Mouse (Mus musculus): ENCODE results near the gene Kif21a.

Kif21a gene

DNA sequence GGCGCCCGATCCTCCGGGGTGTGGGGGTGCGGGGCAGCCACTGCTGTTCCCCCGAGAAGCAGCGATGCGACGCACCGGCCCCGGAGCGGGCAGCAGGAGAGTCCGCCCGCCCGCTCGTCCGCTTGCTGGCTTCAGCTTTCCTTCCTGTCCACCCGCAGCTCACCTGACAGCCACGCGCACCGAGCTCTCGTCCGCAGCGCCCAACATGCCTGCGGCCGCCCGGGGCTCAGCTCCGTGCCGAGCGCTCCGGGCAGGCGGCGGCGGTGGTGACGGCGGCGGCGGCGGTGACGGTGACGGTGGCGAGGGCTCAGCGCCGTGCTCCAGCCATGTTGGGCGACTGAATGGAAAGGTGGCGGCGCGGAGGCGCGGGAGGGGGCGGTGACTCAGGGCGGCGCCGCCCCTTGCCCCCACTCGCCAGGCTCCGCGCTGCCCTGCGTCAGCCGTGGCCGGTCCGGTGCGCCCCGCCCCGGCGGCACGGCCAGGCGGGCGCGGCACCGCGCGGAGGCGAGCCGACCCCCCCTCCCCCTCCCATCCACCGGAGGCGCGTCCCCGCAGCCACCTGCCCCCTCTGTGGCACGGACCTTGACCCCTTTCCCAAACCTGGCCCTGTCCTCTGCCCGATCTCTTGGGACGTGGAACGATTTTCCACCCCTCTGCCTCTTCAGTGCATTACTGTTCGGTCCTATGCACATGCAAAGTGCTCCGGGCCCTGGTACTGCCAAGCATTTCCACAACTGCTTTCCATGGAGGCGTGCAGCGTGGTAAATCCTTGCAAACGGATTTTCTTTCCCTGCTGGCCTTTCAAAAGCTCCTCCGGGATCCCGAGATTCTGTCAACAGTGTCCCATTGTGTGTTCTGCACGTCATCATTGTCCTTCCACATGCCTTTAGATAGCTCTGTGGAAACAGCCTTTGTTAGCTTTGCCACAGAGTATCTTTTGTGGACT lies at the start of gene Kif21a:
TSS of gene Kif21a (minus strand) at position 453 of the 946 bp plus-strand sequence.
- ChIA-PET CTCF (no interaction called here), POLR2A (interaction anchor here in 3 of 4 experiments (0.7 to 0.9 kb wide), 3 partner anchors 9 to 21 kb away, joined by 3 read pairs; no protein-coding TSS in a partner anchor)

DNA sequence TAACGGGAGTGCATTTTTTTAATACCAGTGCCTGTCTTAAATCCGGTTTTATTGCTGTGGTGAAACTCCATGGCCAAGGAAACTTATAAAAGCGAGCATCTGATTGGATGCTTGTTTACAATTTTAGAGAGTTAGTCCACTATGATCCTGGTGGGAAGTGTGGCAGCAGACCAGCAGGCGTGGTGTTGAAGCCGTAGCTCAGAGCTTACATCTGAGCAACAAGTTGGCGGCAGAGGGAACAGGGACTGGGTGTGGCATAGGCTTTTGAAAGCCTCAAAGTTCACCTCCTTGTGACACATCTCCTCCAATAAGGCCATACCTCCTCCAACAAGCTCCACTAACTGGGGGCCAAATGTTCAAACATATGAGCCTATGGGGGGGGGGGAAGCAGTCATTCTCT lies 46.9 kb upstream of the Kif21a start:
- ChIA-PET CTCF (no interaction called here), POLR2A (interaction anchor here in 1 of 4 experiments (0.7 kb wide), 1 partner anchor 171 kb away, joined by 3 read pairs; no protein-coding TSS in a partner anchor)

DNA sequence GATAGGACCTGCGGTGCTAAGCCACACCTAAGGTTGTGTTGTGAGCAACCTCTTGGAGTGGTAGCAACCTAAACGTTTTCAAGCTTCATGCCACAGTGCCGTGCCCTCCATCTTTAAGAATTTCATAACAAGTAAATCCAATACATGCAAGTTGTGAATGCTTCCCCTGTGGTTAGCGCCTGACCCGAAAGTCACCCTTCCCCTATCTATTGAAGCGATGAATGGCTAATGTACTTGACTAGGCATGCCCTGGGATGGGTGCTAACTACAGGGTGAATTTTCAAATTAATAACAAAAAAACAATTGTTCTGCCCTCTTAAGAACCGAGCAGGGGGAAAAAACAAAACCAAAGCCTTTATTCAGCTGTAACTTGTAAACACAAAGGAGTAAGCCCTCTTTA lies 39.7 kb upstream of the Kif21a start:
- ChIA-PET POLR2A (no interaction called here), CTCF (no interaction called here)

GRCm38 (mm10) chr15:91088071-91088470 lies 38.3 kb upstream of the Kif21a start:
- POLR2A ChIA-PET: interaction anchor here in 1 of 4 experiments (0.5 kb wide), 1 partner anchor 79 kb away, joined by 3 read pairs; no protein-coding TSS in a partner anchor

DNA sequence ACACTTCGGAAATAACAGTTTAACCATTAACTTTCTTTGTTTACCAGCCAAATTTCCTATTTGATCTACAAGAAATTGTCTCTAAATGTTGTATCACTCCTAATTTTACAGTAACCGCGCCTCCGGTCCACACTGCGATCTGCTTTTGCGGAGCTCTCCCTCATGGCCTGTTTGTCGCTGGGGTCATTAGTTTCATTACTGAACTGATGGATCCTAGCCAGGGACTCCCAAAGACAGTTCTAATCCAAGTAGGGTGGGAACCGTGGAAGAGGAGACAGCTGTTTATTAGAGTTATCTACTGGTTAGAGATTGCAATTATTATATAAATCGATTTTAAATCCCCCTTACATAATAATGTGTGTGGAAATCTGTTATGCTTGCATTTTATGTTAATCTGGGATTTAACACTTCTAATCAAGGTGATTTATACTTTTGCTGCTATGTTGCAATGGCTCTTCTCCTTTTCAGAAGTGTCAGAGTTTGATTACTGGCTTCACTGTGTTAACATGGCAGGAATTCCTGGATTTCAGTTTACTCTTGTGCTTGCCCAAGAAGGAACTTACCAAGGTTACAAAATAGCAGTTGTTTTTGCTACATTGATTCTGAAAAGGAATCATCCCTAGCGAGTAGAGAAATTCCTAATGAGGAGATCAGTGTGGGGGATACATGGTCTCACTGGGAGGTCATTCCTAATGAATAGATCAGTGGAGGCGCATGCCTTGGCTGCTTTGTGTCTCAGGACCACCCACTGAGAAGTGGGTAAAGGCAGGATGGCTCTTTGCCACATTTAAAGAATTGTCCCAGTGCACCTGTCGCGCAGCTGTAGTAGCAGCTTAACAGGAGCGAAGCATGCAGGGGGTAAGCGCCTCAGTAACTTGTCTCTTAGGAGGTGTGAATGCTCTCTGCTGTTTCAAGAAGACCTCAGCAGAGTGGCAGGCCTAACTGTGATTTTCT lies 28.0 kb upstream of the Kif21a start:
- ChIA-PET POLR2A (interaction anchor here in 1 of 4 experiments (0.7 kb wide), 1 partner anchor 27 kb away, joined by 3 read pairs; no protein-coding TSS in a partner anchor), CTCF (no interaction called here)

More at GRCm38 (mm10) chr15:91088071-91088470, 38.3 kb upstream of the Kif21a start:
- CTCF ChIA-PET: no interaction called here

DNA sequence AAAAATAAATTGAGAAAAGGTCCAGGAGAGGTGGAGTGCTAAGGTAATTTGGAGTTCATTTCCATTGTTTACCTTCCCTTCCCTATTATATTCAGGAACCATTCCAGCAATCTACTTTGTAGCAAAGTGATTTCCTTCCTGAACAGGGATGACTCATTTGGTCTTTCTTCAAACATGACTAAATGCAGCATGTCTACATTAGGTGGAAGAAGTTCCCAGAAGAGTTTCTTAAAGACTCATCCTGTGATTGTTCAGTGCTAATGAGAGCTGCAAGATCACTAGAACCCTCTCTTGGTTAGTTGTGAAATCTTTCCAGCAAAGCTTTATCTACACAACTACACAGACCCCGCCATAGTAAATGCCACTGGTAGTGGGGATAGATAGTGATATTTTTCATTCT lies 22.7 kb upstream of the Kif21a start:
- POLR2A ChIA-PET: no interaction called here
- CTCF ChIA-PET: no interaction called here

DNA sequence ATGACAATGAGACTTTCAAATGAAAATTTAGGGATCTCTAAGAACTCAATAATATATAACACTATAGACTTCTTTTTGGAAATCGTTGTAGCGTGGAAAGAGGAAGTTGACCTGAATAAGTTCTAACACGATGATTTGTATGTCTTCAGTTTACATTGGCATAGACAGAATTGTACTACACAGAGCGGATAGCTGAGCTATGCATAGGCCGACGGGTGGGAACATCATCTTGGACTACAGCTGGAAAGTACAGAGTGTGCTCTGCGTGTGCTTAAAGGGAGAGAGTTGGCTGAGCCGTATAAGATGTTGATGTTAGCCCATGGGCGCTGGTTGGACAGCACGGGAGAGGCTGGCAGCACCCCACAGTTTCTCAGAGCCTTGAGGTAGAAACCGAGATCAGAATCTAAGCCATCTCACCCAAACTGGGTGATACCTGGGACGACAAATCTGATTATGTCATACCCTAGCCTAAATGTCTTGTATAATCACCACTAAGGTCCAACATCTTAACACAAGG lies 14.6 kb upstream of the Kif21a start:
- ChIA-PET POLR2A (interaction anchor here in 1 of 4 experiments (0.5 kb wide), 1 partner anchor 547 kb away, joined by 4 read pairs; no protein-coding TSS in a partner anchor), CTCF (interaction anchor here in 1 of 4 experiments (0.5 kb wide), 1 partner anchor 283 kb away, joined by 4 read pairs; no protein-coding TSS in a partner anchor)

- POLR2A ChIA-PET: interaction anchor here in 1 of 4 experiments (0.5 kb wide), 1 partner anchor 547 kb away, joined by 4 read pairs; no protein-coding TSS in a partner anchor
- CTCF ChIA-PET: interaction anchor here in 1 of 4 experiments (0.5 kb wide), 1 partner anchor 282 kb away, joined by 4 read pairs; no protein-coding TSS in a partner anchor
Measured at GRCm38 (mm10) chr15:91063845-91064244, 14.1 kb upstream of the Kif21a start.

DNA sequence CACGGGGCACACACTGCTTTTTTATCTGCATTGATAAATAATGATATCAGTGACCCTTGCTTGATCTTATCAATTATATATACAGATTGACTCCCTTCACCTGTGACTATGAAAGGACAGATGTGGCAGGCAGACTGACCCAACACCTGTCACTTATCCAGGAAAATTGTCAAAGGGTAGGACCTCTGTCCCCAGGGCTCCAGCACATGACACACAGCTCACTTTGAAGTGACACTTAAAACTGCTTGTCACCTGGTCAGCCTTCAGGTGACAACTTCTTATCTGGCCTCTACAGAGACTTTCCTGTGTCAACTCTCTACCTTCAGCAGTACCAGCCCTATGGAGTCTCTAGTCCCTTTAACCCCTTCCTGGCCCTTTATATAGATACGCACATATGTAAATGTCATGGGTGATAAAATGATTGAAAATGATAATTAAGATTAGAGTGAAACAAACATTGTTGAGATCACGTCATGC lies 7.2 kb upstream of the Kif21a start:
- ChIA-PET POLR2A (no interaction called here), CTCF (no interaction called here)

DNA sequence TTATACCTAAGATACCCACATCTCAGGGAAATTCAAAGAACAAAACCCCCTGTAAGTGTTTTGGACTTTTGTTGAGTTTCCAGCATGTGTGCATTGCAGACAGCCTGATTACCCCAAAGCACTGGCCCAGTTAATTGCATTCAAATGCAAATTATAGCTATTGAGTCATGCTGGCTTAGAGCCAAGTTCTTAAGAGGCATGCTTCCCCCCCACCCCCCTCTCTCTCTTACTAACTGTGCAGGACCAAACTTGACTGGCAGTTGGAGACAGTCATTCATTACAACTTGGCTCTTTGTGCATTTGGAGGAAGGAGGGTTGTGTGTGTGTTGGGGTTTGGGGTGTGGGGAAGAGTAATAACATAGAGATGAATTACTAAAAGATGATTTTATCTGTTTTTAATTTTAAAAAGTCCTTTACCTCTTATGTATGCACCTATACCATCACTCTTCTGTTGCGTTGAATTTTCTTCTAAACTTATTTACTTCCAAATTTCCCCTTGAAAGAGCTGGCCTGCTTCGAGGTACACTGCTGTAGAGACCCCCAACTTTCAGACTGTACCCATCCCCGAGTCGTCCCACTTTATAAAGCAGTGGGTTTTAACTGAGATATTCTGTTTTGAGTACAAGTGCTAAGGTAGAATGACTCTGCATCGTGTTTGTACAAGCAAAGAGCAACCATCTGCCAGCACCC lies 6.6 kb upstream of the Kif21a start:
- POLR2A ChIA-PET: interaction anchor here in 1 of 4 experiments (0.6 kb wide), 1 partner anchor 177 kb away, joined by 3 read pairs; no protein-coding TSS in a partner anchor
- CTCF ChIA-PET: no interaction called here

- CTCF ChIA-PET: no interaction called here
- POLR2A ChIA-PET: no interaction called here
Measured at GRCm38 (mm10) chr15:91048951-91049495, 725 bp downstream of the Kif21a start.

- ChIA-PET POLR2A (no interaction called here), CTCF (no interaction called here)
Measured at GRCm38 (mm10) chr15:91047627-91048026, 2.1 kb downstream of the Kif21a start.

DNA sequence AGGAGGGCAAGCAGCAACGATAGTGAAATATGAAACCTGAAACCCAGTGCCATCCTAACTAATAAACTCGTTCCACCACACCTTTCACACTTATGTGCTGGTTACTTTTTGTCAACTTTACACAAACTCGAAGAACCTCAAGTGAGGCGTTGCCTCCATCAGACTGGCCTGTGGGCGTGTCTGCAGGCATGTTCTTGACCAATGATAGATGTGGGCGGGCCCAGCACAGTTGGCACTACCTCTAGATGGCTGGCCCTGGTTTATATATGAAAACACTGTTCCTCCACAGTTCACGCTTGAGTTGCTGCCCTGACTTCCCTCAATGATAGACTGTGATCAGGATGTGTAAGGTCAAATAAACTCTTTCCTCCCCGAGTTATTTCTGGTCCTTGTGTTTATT lies 3.2 kb downstream of the Kif21a start:
- CTCF ChIA-PET: no interaction called here
- POLR2A ChIA-PET: no interaction called here

GRCm38 (mm10) chr15:91043263-91043662 lies 6.5 kb downstream of the Kif21a start:
- ChIA-PET CTCF (interaction anchor here in 1 of 4 experiments (0.6 kb wide), 1 partner anchor 209 kb away, joined by 3 read pairs; no protein-coding TSS in a partner anchor), POLR2A (no interaction called here)

DNA sequence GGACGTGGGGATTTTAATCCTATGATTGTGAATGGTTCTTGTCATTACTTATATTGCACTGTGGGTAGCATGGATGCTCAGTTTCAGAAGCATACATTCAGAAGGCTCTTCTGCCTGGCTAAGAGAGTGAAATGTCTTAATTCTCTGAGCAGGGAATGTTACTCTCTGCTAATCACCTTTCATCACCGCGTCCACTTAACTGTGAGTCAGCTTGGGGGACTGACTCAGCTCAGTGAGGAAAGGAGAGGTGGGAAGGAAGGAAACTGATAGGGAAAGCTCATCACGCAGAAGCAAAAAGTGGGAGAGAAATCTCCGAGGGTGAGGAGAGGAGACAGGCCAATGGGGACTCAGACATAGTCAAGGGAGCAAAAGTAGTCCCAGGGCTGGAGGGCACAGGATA lies 10.9 kb downstream of the Kif21a start:
- ChIA-PET POLR2A (interaction anchor here in 1 of 4 experiments (1.3 kb wide), 1 partner anchor 10 kb away, joined by 3 read pairs; no protein-coding TSS in a partner anchor), CTCF (no interaction called here)

DNA sequence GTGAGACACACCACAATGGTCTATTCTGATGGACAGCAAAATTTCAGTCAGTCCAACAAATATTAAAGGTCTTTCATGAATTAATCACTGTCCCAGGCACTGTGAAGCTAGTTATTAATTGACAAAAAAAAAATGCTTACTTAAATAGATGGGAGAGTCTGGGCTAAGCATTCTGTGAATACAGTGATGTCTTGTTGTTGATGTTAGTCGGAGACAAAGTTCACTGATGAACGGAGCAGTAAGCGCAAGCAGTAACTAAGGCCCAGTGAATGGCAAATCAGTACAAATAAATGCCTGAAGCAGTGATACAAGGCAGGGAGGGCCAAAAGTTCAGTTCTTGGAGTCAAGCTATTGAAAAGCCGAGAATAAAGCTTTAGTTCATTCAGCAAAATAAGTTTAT lies 15.7 kb downstream of the Kif21a start:
- POLR2A ChIA-PET: no interaction called here
- CTCF ChIA-PET: no interaction called here

GRCm38 (mm10) chr15:91033529-91033928 lies 16.2 kb downstream of the Kif21a start:
- POLR2A ChIA-PET: no interaction called here
- CTCF ChIA-PET: no interaction called here

GRCm38 (mm10) chr15:91028962-91029361 lies 20.8 kb downstream of the Kif21a start:
- ChIA-PET POLR2A (interaction anchor here in 3 of 4 experiments (0.6 to 1.4 kb wide), 4 partner anchors 11 to 21 kb away, joined by 3 to 4 read pairs (median 3); partner anchors contain the start of gene Kif21a (in 1 of the 3)), CTCF (interaction anchor here in 1 of 4 experiments (0.6 kb wide), 1 partner anchor 63 kb away, joined by 3 read pairs; no protein-coding TSS in a partner anchor)
